ENCODE assay signal across 8 mouse cellular contexts in genomic region chr2:172440640-172441005, GRCm38 (mm10). TPM values are rescaled to one million over a fixed set of nuclear protein-coding genes. Genes with fewer than 3 reads are reported as not detected.
DNase-seq lines count a peak whose midpoint lies in the region; ATAC-seq and TF ChIP-seq lines count a peak whose summit lies in the region.

No protein-coding gene starts in this region.

- TF ChIP-seq POLR2A in bone marrow, adult 2 months (IDR thresholded peaks at IDR 0.05; ENCODE audit: borderline replicate concordance, control insufficient read depth, low read depth, low read length) = no peak

- H3K9me3 ChIP-seq in heart, postnatal 0 days (replicated peaks; ENCODE audit: control insufficient read depth, low read length) = no peaks in the 10 kb centered on the region
- H3K9me3 ChIP-seq in hindbrain, embryonic 11.5 days (ENCODE audit: control insufficient read depth, low read length) = no peaks in the 10 kb centered on the region
- H3K9me3 ChIP-seq in midbrain, embryonic 12.5 days = no peaks in the 10 kb centered on the region

- TF ChIP-seq CTCF in heart, postnatal 0 days (IDR thresholded peaks at IDR 0.05; ENCODE audit: low read depth) = no peak
- no peak for TF ChIP-seq CTCF in bone marrow, adult 2 months (IDR thresholded peaks at IDR 0.05; ENCODE audit: control insufficient read depth, insufficient read depth, low read length)

- DNase-seq in heart, postnatal 0 days (ENCODE audit: low spot score) = peak; percentile 7
- no peak for DNase-seq in heart, postnatal 14 days
- no peak for DNase-seq in hindbrain, embryonic 11.5 days (ENCODE audit: low spot score)
- DNase-seq in adrenal gland, postnatal 25 days = no peak
- DNase-seq in layer of hippocampus, postnatal 36 days = no peak
- DNase-seq in frontal cortex, postnatal 25 days (ENCODE audit: low spot score in 2 of 2) = no peak

- H3K4me3 ChIP-seq in heart, postnatal 0 days (ENCODE audit: low read depth, low read length) = peak overlapping the region; percentile 84
- peak overlapping the region; percentile 80 for H3K4me3 ChIP-seq in bone marrow, adult 2 months (replicated peaks; ENCODE audit: control insufficient read depth, low read depth, low read length)
- peak overlapping the region; percentile 86 for H3K4me3 ChIP-seq in hindbrain, embryonic 11.5 days (ENCODE audit: low read depth, low read length)
- peak overlapping the region; percentile 70 for H3K4me3 ChIP-seq in midbrain, embryonic 12.5 days

- peak overlapping the region; percentile 47 for H3K9ac ChIP-seq in heart, postnatal 0 days (replicated peaks; ENCODE audit: low read depth, low read length)
- peak overlapping the region; percentile 68 for H3K9ac ChIP-seq in hindbrain, embryonic 11.5 days (ENCODE audit: low read depth, low read length)
- peak overlapping the region; percentile 76 for H3K9ac ChIP-seq in midbrain, embryonic 12.5 days (replicated peaks)

- intact Hi-C loops in heart, postnatal 14 days (cut with DNase I) = loop anchor here (2.0 kb wide), 1 partner anchor 68 kb away; no protein-coding TSS in a partner anchor

- H3K4me2 ChIP-seq in heart, postnatal 0 days (ENCODE audit: low read depth, low read length) = peak overlapping the region; percentile 71
- peak overlapping the region; percentile 64 for H3K4me2 ChIP-seq in hindbrain, embryonic 11.5 days (replicated peaks; ENCODE audit: low read depth, low read length)
- H3K4me2 ChIP-seq in midbrain, embryonic 12.5 days (replicated peaks) = peak overlapping the region; percentile 96

- H3K4me1 ChIP-seq in heart, postnatal 0 days (ENCODE audit: control insufficient read depth, insufficient read depth) = peaks cover 14% of the 10 kb centered on the region
- H3K4me1 ChIP-seq in bone marrow, adult 2 months (ENCODE audit: control insufficient read depth, insufficient read depth, low read length) = no peaks in the 10 kb centered on the region; the same call in 1 of the 2 replicates
- H3K4me1 ChIP-seq in hindbrain, embryonic 11.5 days (replicated peaks; ENCODE audit: control insufficient read depth, insufficient read depth, low read length) = peaks cover 6% of the 10 kb centered on the region; the same call in 1 of the 2 replicates
- peaks cover 18% of the 10 kb centered on the region for H3K4me1 ChIP-seq in midbrain, embryonic 12.5 days

- H3K36me3 ChIP-seq in heart, postnatal 0 days (replicated peaks; ENCODE audit: control insufficient read depth, insufficient read depth, low read length) = peaks cover 10% of the 10 kb centered on the region
- H3K36me3 ChIP-seq in hindbrain, embryonic 11.5 days (ENCODE audit: control insufficient read depth, insufficient read depth, low read length) = no peaks in the 10 kb centered on the region
- H3K36me3 ChIP-seq in midbrain, embryonic 12.5 days = peaks cover 7% of the 10 kb centered on the region

- ATAC-seq in heart, postnatal 0 days (ENCODE audit: insufficient read depth, low read depth) = peak; percentile 54
- ATAC-seq in hindbrain, embryonic 11.5 days (ENCODE audit: low FRiP score) = peak; percentile 82
- peak; percentile 66 for ATAC-seq in midbrain, embryonic 12.5 days (ENCODE audit: low FRiP score, low read depth)

- TF ChIP-seq EP300 in heart, postnatal 0 days (IDR thresholded peaks at IDR 0.05; ENCODE audit: low read depth) = no peak

- peak overlapping the region; percentile 56; the same call in 1 of the 2 replicates for H3K27ac ChIP-seq in heart, postnatal 0 days (ENCODE audit: low read depth)
- peak overlapping the region; percentile 79 for H3K27ac ChIP-seq in bone marrow, adult 2 months (ENCODE audit: control insufficient read depth, insufficient read depth, low read depth, low read length, poor library complexity)
- H3K27ac ChIP-seq in hindbrain, embryonic 11.5 days (ENCODE audit: low read depth, low read length) = no peak overlapping the region
- H3K27ac ChIP-seq in midbrain, embryonic 12.5 days (replicated peaks) = no peak overlapping the region

- H3K27me3 ChIP-seq in heart, postnatal 0 days (ENCODE audit: control insufficient read depth, insufficient read depth, low read length) = no peaks in the 10 kb centered on the region
- H3K27me3 ChIP-seq in hindbrain, embryonic 11.5 days (ENCODE audit: control insufficient read depth, insufficient read depth, low read length) = no peaks in the 10 kb centered on the region
- no peaks in the 10 kb centered on the region for H3K27me3 ChIP-seq in midbrain, embryonic 12.5 days

- WGBS in heart, postnatal 0 days = under 1% methylated on average over 21 of the region's 21 CpGs
- under 1% methylated on average over 21 of the region's 21 CpGs for WGBS in bone marrow, adult 2 months
- under 1% methylated on average over 21 of the region's 21 CpGs for WGBS in hindbrain, embryonic 11.5 days
- WGBS in midbrain, embryonic 12.5 days = 2% methylated on average over 21 of the region's 21 CpGs

RNA-seq across cellular contexts. Expression of gene Rtf2, which starts 0.3 kb away (rescaled TPM):
- total RNA-seq in heart, postnatal 0 days (2014; rRNA removed; ENCODE audit: low replicate concordance) = 34.0 and 49.7 TPM in 2 replicates
- 45.1 and 45.9 TPM in 2 replicates for polyA plus RNA-seq in heart, postnatal 0 days (2015; fragmentation: Nextera tagmentation; extraction: Ambion mirVana)
- total RNA-seq in heart, postnatal 14 days (2021) = 10 to 100 TPM; 28.6 to 30.7 TPM
- polyA plus RNA-seq in bone marrow, adult 2 months (2011; ENCODE audit: insufficient read depth, insufficient read length, low replicate concordance, missing spikeins) = 38.4 and 53.6 TPM in 2 replicates
- polyA plus RNA-seq in hindbrain, embryonic 11.5 days (2014; fragmentation: Nextera tagmentation; extraction: Ambion mirVana) = 95.5 and 102 TPM in 2 replicates
- polyA plus RNA-seq in midbrain, embryonic 12.5 days (2016; fragmentation: Nextera tagmentation; extraction: Ambion mirVana) = 87.9 and 90.8 TPM in 2 replicates
- 75.6 and 85.2 TPM in 2 replicates for total RNA-seq in adrenal gland, postnatal 25 days (2021)
- 10 to 100 TPM; 67.2 to 69.7 TPM for total RNA-seq in layer of hippocampus, postnatal 36 days (2021)

RNA-seq across cellular contexts. Expression of gene Gcnt7, which starts 17.8 kb away (rescaled TPM):
- not detected in 2 replicates for total RNA-seq in heart, postnatal 0 days (2014; rRNA removed; ENCODE audit: low replicate concordance)
- polyA plus RNA-seq in heart, postnatal 0 days (2015; fragmentation: Nextera tagmentation; extraction: Ambion mirVana) = 0.25 and 0.40 TPM in 2 replicates
- not detected for total RNA-seq in heart, postnatal 14 days (2021)
- not detected in 2 replicates for polyA plus RNA-seq in bone marrow, adult 2 months (2011; ENCODE audit: insufficient read depth, insufficient read length, low replicate concordance, missing spikeins)
- polyA plus RNA-seq in hindbrain, embryonic 11.5 days (2014; fragmentation: Nextera tagmentation; extraction: Ambion mirVana) = 0.56 and 0.97 TPM in 2 replicates
- 2.4 and 2.6 TPM in 2 replicates for polyA plus RNA-seq in midbrain, embryonic 12.5 days (2016; fragmentation: Nextera tagmentation; extraction: Ambion mirVana)
- not detected in 2 replicates for total RNA-seq in adrenal gland, postnatal 25 days (2021)
- total RNA-seq in layer of hippocampus, postnatal 36 days (2021) = not detected

RNA-seq across cellular contexts. Expression of gene Fam209, which starts 31.7 kb away (rescaled TPM):
- 0.54 TPM in 1 of 2 replicates, not detected in the other for total RNA-seq in heart, postnatal 0 days (2014; rRNA removed; ENCODE audit: low replicate concordance)
- not detected in 2 replicates for polyA plus RNA-seq in heart, postnatal 0 days (2015; fragmentation: Nextera tagmentation; extraction: Ambion mirVana)
- total RNA-seq in heart, postnatal 14 days (2021) = not detected
- polyA plus RNA-seq in bone marrow, adult 2 months (2011; ENCODE audit: insufficient read depth, insufficient read length, low replicate concordance, missing spikeins) = 5.2 TPM in 1 of 2 replicates, not detected in the other
- polyA plus RNA-seq in hindbrain, embryonic 11.5 days (2014; fragmentation: Nextera tagmentation; extraction: Ambion mirVana) = 0.31 TPM in 1 of 2 replicates, not detected in the other
- polyA plus RNA-seq in midbrain, embryonic 12.5 days (2016; fragmentation: Nextera tagmentation; extraction: Ambion mirVana) = 0.45 and 0.47 TPM in 2 replicates
- 0.49 TPM in 1 of 2 replicates, not detected in the other for total RNA-seq in adrenal gland, postnatal 25 days (2021)
- total RNA-seq in layer of hippocampus, postnatal 36 days (2021) = not detected

RNA-seq across cellular contexts. Expression of gene Cass4, which starts 47.0 kb away (rescaled TPM):
- total RNA-seq in heart, postnatal 0 days (2014; rRNA removed; ENCODE audit: low replicate concordance) = 0.19 and 1.1 TPM in 2 replicates
- polyA plus RNA-seq in heart, postnatal 0 days (2015; fragmentation: Nextera tagmentation; extraction: Ambion mirVana) = 0.16 and 0.20 TPM in 2 replicates
- total RNA-seq in heart, postnatal 14 days (2021) = under 1 TPM; 0.44 to 0.45 TPM
- 2.4 and 6.6 TPM in 2 replicates for polyA plus RNA-seq in bone marrow, adult 2 months (2011; ENCODE audit: insufficient read depth, insufficient read length, low replicate concordance, missing spikeins)
- 0.12 and 0.40 TPM in 2 replicates for polyA plus RNA-seq in hindbrain, embryonic 11.5 days (2014; fragmentation: Nextera tagmentation; extraction: Ambion mirVana)
- 0.30 and 0.31 TPM in 2 replicates for polyA plus RNA-seq in midbrain, embryonic 12.5 days (2016; fragmentation: Nextera tagmentation; extraction: Ambion mirVana)
- total RNA-seq in adrenal gland, postnatal 25 days (2021) = not detected in 2 replicates
- total RNA-seq in layer of hippocampus, postnatal 36 days (2021) = under 1 TPM; 0.35 TPM

Comparison
In these comparisons a context has a peak if more than half of its experiments do, and no peak if none do; other contexts are left out.
1. H3K27ac ChIP-seq: peak in heart, postnatal 0 days (single experiment) and bone marrow, adult 2 months (single experiment); none in hindbrain, embryonic 11.5 days (single experiment) and midbrain, embryonic 12.5 days (single experiment).
2. Peak in every context shown above with its lines, with median percentiles within 50 percentile points of each other: ATAC-seq, H3K4me2 ChIP-seq, H3K4me3 ChIP-seq and H3K9ac ChIP-seq.